Mouse (Mus musculus): ENCODE measurements around the gene Mcemp1. TPM values are rescaled to one million over a fixed set of nuclear protein-coding genes. Genes with fewer than 3 reads are reported as not detected.

The Mcemp1 gene
- polyA plus RNA-seq, 1 experiment from 2014 or later = not detected

GRCm38 (mm10) chr8:3694121-3694520, 28.6 kb downstream of the Mcemp1 start, which contains the start of gene Fcer2a:
Gene Fcer2a (minus strand): TSS chr8:3694175.
- no peak for DNase-seq (ENCODE audit: low spot score)
- Histone ChIP-seq H3K36me3 (ENCODE audit: control insufficient read depth, insufficient read depth, low read length) (no peaks in the 10 kb centered on the region), H3K9me3 (replicated peaks; ENCODE audit: control insufficient read depth, low read length) (no peaks in the 10 kb centered on the region), H3K4me2 (ENCODE audit: low read length) (no peak within 1 kb of the TSS), H3K4me3 (ENCODE audit: low read depth, low read length) (no peak within 1 kb of the TSS), H3K9ac (ENCODE audit: low read length) (no peak within 1 kb of the TSS), H3K27me3 (replicated peaks; ENCODE audit: control insufficient read depth, insufficient read depth, low read length) (no peaks in the 10 kb centered on the region), H3K27ac (ENCODE audit: low read depth, low read length) (no peak within 1 kb of the TSS), H3K4me1 (ENCODE audit: control insufficient read depth, insufficient read depth, low read length) (no peaks in the 10 kb centered on the region)
- WGBS = 86% methylated on average over 3 of the region's 3 CpGs
- ATAC-seq = no peak

- WGBS = 84% methylated on average over 1 of the region's 1 CpGs
- no peak for ATAC-seq
- no peaks in the 10 kb centered on the region for H3K27me3 ChIP-seq (replicated peaks; ENCODE audit: control insufficient read depth, insufficient read depth, low read length)
- no peaks in the 10 kb centered on the region for H3K36me3 ChIP-seq (ENCODE audit: control insufficient read depth, insufficient read depth, low read length)
- no peak overlapping the region for H3K27ac ChIP-seq (ENCODE audit: low read depth, low read length)
- no peak for DNase-seq (ENCODE audit: low spot score)
- no peaks in the 10 kb centered on the region for H3K9me3 ChIP-seq (replicated peaks; ENCODE audit: control insufficient read depth, low read length)
- H3K4me2 ChIP-seq (ENCODE audit: low read length) = no peak overlapping the region
- H3K9ac ChIP-seq (ENCODE audit: low read length) = no peak overlapping the region
- H3K4me3 ChIP-seq (ENCODE audit: low read depth, low read length) = no peak overlapping the region
- H3K4me1 ChIP-seq (ENCODE audit: control insufficient read depth, insufficient read depth, low read length) = no peaks in the 10 kb centered on the region
Observed at GRCm38 (mm10) chr8:3701491-3701890, 35.9 kb downstream of the Mcemp1 start.

- Histone ChIP-seq H3K4me2 (ENCODE audit: low read length) (no peak overlapping the region), H3K4me3 (ENCODE audit: low read depth, low read length) (no peak overlapping the region), H3K9me3 (replicated peaks; ENCODE audit: control insufficient read depth, low read length) (no peaks in the 10 kb centered on the region), H3K27ac (ENCODE audit: low read depth, low read length) (no peak overlapping the region), H3K9ac (ENCODE audit: low read length) (no peak overlapping the region), H3K27me3 (replicated peaks; ENCODE audit: control insufficient read depth, insufficient read depth, low read length) (no peaks in the 10 kb centered on the region), H3K36me3 (ENCODE audit: control insufficient read depth, insufficient read depth, low read length) (no peaks in the 10 kb centered on the region), H3K4me1 (ENCODE audit: control insufficient read depth, insufficient read depth, low read length) (no peaks in the 10 kb centered on the region)
- WGBS = 65% methylated on average over 4 of the region's 4 CpGs
- DNase-seq (ENCODE audit: low spot score) = no peak
- no peak for ATAC-seq
Observed at GRCm38 (mm10) chr8:3705711-3706110, 40.2 kb downstream of the Mcemp1 start.

DNA sequence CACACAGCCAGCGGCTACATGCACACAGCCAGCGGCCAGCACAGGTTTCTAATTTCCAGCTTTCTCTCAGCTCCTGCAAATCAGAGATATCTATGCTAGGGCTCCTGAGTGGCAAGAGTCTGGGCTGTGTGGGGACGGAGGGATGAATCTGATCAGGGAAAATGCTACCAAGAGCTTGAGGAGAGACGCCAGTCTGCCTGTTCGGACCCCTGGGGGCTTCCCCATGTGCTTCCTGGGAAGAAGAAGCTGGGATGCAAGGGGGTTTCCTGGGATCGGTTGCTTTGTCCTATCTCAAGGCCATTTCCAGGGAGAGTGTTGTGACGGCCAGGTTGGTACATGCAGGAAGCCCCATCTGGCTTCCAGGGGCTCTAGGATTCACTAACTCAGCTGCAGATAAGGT, 42.1 kb downstream of the Mcemp1 start:
- Histone ChIP-seq H3K27ac (ENCODE audit: low read depth, low read length) (no peak overlapping the region), H3K9me3 (replicated peaks; ENCODE audit: control insufficient read depth, low read length) (no peaks in the 10 kb centered on the region), H3K4me1 (ENCODE audit: control insufficient read depth, insufficient read depth, low read length) (no peaks in the 10 kb centered on the region), H3K4me3 (ENCODE audit: low read depth, low read length) (no peak overlapping the region), H3K36me3 (ENCODE audit: control insufficient read depth, insufficient read depth, low read length) (no peaks in the 10 kb centered on the region), H3K9ac (ENCODE audit: low read length) (no peak overlapping the region), H3K27me3 (replicated peaks; ENCODE audit: control insufficient read depth, insufficient read depth, low read length) (no peaks in the 10 kb centered on the region), H3K4me2 (ENCODE audit: low read length) (no peak overlapping the region)
- ATAC-seq (no peak), DNase-seq (ENCODE audit: low spot score) (no peak)
- 77% methylated on average over 7 of the region's 7 CpGs for WGBS

- Histone ChIP-seq H3K9ac (ENCODE audit: low read length) (no peak overlapping the region), H3K27me3 (replicated peaks; ENCODE audit: control insufficient read depth, insufficient read depth, low read length) (no peaks in the 10 kb centered on the region), H3K36me3 (ENCODE audit: control insufficient read depth, insufficient read depth, low read length) (no peaks in the 10 kb centered on the region), H3K27ac (ENCODE audit: low read depth, low read length) (no peak overlapping the region), H3K4me3 (ENCODE audit: low read depth, low read length) (no peak overlapping the region), H3K4me2 (ENCODE audit: low read length) (no peak overlapping the region), H3K4me1 (ENCODE audit: control insufficient read depth, insufficient read depth, low read length) (no peaks in the 10 kb centered on the region), H3K9me3 (replicated peaks; ENCODE audit: control insufficient read depth, low read length) (no peaks in the 10 kb centered on the region)
- DNase-seq (ENCODE audit: low spot score) (no peak), ATAC-seq (no peak)
- WGBS = 81% methylated on average over 3 of the region's 3 CpGs
Observed at GRCm38 (mm10) chr8:3710312-3710711, 44.8 kb downstream of the Mcemp1 start.

- ATAC-seq (no peak), DNase-seq (ENCODE audit: low spot score) (no peak)
- H3K4me3 ChIP-seq (ENCODE audit: low read depth, low read length) = no peak overlapping the region
- 71% methylated on average over 2 of the region's 2 CpGs for WGBS
- no peak overlapping the region for H3K9ac ChIP-seq (ENCODE audit: low read length)
- H3K9me3 ChIP-seq (replicated peaks; ENCODE audit: control insufficient read depth, low read length) = no peaks in the 10 kb centered on the region
- no peaks in the 10 kb centered on the region for H3K4me1 ChIP-seq (ENCODE audit: control insufficient read depth, insufficient read depth, low read length)
- no peak overlapping the region for H3K4me2 ChIP-seq (ENCODE audit: low read length)
- no peaks in the 10 kb centered on the region for H3K27me3 ChIP-seq (replicated peaks; ENCODE audit: control insufficient read depth, insufficient read depth, low read length)
- H3K36me3 ChIP-seq (ENCODE audit: control insufficient read depth, insufficient read depth, low read length) = no peaks in the 10 kb centered on the region
- H3K27ac ChIP-seq (ENCODE audit: low read depth, low read length) = no peak overlapping the region
Observed at GRCm38 (mm10) chr8:3711646-3712045, 46.1 kb downstream of the Mcemp1 start.

- H3K27me3 ChIP-seq (replicated peaks; ENCODE audit: control insufficient read depth, insufficient read depth, low read length) = no peaks in the 10 kb centered on the region
- no peak overlapping the region for H3K4me2 ChIP-seq (ENCODE audit: low read length)
- no peak overlapping the region for H3K27ac ChIP-seq (ENCODE audit: low read depth, low read length)
- DNase-seq (ENCODE audit: low spot score) (no peak), ATAC-seq (no peak)
- no peak overlapping the region for H3K4me3 ChIP-seq (ENCODE audit: low read depth, low read length)
- H3K9me3 ChIP-seq (replicated peaks; ENCODE audit: control insufficient read depth, low read length) = no peaks in the 10 kb centered on the region
- no peaks in the 10 kb centered on the region for H3K4me1 ChIP-seq (ENCODE audit: control insufficient read depth, insufficient read depth, low read length)
- WGBS = 88% methylated on average over 12 of the region's 12 CpGs
- H3K36me3 ChIP-seq (ENCODE audit: control insufficient read depth, insufficient read depth, low read length) = no peaks in the 10 kb centered on the region
- H3K9ac ChIP-seq (ENCODE audit: low read length) = no peak overlapping the region
Observed at GRCm38 (mm10) chr8:3717321-3717954, 51.9 kb downstream of the Mcemp1 start.

DNA sequence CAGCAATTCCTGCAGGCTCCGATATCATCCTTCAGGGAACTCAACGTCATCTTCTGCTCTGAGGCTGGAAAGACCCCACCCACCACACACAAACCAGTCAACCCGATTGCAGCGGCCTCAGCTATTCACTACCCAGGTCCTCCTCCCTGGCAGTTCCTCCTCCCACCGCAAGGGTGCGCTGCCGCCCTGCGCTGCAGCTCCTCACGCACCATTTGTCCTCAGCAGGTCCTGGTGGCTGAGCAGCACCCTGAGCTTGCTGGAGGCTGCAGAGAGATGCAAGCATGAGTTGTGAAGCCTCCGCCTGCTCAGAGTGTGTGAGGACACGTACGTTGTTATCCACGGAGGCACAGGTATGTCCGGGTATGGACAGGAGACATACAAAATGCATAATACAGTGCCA, 53.0 kb downstream of the Mcemp1 start:
- WGBS = 22% methylated on average over 14 of the region's 14 CpGs
- no peak overlapping the region for H3K27ac ChIP-seq (ENCODE audit: low read depth, low read length)
- no peak overlapping the region for H3K4me2 ChIP-seq (ENCODE audit: low read length)
- H3K36me3 ChIP-seq (ENCODE audit: control insufficient read depth, insufficient read depth, low read length) = no peaks in the 10 kb centered on the region
- no peaks in the 10 kb centered on the region for H3K27me3 ChIP-seq (replicated peaks; ENCODE audit: control insufficient read depth, insufficient read depth, low read length)
- H3K4me1 ChIP-seq (ENCODE audit: control insufficient read depth, insufficient read depth, low read length) = no peaks in the 10 kb centered on the region
- ATAC-seq = peak; percentile 61; the same call in 1 of the 2 replicates
- no peak overlapping the region for H3K4me3 ChIP-seq (ENCODE audit: low read depth, low read length)
- no peak overlapping the region for H3K9ac ChIP-seq (ENCODE audit: low read length)
- no peaks in the 10 kb centered on the region for H3K9me3 ChIP-seq (replicated peaks; ENCODE audit: control insufficient read depth, low read length)
- peak; percentile 50 for DNase-seq (ENCODE audit: low spot score)

Measured in forebrain, embryonic 14.5 days (tissue).